Mouse (Mus musculus) thymus, postnatal 14 days (tissue): ENCODE results near the gene Tmem11.
A peak's percentile ranks its signal among the peaks of the same experiment; 100 is the strongest.
"Not testable (repeated sequence)": the region's sequence is repeated elsewhere in the genome, so short reads cannot be mapped to it uniquely, and the experiment has no call there.

ENCODE experiments used
- DNase-seq: peaks from one replicate; pipeline ENCODE4 v3.0.0; 2021

The Tmem11 gene

GRCm38 (mm10) chr11:60880559-60880958 is 1.5 kb upstream of the Tmem11 start:
- no peak for DNase-seq

DNA sequence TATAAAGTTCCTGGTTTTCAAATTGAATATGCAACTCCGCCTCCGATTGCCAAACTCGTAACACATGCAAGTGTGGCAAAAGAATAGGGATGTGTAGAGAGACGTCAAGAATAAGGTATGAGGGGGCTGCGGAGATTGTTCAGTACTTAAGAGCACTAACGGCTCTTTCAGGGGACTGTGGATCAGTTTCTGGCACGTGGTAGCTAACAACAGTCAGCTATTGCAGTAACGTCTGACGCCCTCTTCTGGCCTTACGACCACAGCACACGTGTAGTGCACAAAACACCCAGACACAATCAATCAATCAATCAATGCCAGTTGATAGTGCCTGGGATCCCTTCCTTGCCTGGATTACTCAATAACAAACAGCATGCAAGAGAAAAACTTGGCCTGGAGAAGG is 351 bp upstream of the Tmem11 start:
- DNase-seq = peak; percentile 60

- peak; percentile 59 for DNase-seq
Measured at GRCm38 (mm10) chr11:60878056-60878612, 938 bp downstream of the Tmem11 start.

GRCm38 (mm10) chr11:60873101-60873500 is 6.0 kb downstream of the Tmem11 start:
- peak; percentile 18 for DNase-seq

GRCm38 (mm10) chr11:60871409-60871808 is 7.7 kb downstream of the Tmem11 start:
- DNase-seq = no peak

- DNase-seq = not testable (repeated sequence)
Measured at GRCm38 (mm10) chr11:60869471-60869870, 9.6 kb downstream of the Tmem11 start.

GRCm38 (mm10) chr11:60867904-60868303 is 11.2 kb downstream of the Tmem11 start:
- no peak for DNase-seq

GRCm38 (mm10) chr11:60867456-60867855 is 11.6 kb downstream of the Tmem11 start:
- DNase-seq = no peak

GRCm38 (mm10) chr11:60866021-60866420 is 13.1 kb downstream of the Tmem11 start:
- no peak for DNase-seq

DNA sequence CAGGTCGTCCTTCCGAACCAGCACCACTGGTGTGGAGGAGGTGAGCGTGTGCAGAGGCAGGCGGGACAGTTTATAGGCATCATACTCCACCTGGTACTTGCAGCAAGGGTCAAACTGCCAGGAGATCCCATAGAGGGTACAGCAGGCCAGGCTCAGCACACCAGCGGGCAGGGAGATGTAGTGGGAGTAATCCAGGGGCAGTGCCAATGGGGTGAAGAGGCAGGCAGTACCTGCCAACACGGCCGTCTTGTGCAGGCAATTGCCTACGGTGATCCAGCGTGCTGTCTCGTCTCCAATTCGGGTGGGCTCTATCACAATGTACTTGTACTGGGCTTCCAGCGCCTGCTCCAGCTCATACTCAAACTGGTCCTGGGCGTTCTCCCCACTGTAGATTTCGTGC is 14.2 kb downstream of the Tmem11 start:
- DNase-seq = no peak

DNA sequence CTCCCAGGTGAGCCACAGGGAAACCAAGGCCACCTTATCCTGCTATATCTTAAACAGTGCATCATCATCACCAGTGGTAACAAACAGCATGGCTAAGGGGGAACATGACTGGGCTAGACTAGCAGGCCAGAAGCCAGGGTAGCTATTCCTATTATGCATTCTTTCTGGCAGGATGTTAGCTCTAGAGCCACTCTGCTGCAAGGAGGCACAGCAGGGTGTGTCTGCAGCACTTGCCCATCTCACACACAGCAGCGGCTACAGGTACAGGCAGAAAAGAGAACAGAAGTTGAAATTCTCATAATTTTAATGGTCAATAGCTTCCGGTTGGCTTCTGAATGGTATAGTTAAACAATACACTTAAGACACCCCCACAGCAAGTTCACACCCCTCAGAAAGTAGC is 14.9 kb downstream of the Tmem11 start:
- no peak for DNase-seq

GRCm38 (mm10) chr11:60863196-60863595 is 15.9 kb downstream of the Tmem11 start:
- no peak for DNase-seq

DNA sequence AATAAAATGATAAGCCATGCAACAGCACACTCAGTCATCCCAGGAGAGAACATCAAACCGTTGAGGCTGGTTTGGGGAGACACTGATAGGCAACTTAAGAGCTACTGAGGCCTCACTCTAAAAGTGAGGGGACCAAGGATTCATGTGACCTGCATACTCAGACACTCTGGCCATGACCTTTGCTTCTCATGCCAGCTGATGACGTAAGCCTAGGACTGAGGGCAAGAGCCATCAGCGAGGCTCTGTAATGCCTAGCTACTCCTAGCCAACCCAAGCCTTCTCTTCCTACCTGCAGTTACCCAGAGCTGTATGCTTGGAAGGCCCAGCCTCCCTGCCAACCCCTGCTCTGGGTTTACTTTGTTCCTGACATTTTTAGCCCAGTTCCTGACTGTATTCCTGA is 17.1 kb downstream of the Tmem11 start:
- DNase-seq = no peak

- no peak for DNase-seq
Measured at GRCm38 (mm10) chr11:60856587-60856986, 22.5 kb downstream of the Tmem11 start.

- no peak for DNase-seq
Measured at GRCm38 (mm10) chr11:60845415-60845814, 33.7 kb downstream of the Tmem11 start.

DNA sequence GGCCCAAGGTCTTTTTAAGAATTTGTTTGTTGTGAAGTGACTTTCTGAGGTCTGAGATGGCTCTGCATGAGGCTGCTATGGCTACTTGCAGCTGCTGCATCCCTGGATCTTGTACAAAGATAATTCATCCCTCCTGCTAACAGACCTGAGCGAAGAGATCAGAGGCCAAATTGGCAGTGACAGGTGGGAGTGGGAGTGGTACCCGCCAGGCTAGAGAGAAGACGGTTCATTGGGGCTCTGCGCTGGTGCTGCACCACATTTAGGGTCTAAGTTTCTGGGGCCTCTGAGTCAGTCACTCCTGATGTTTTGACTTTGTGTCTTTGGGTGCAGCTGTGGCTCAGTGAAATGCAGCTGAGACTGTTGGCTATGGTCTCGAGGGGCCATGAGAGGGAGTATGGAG is 35.7 kb downstream of the Tmem11 start:
- no peak for DNase-seq

DNA sequence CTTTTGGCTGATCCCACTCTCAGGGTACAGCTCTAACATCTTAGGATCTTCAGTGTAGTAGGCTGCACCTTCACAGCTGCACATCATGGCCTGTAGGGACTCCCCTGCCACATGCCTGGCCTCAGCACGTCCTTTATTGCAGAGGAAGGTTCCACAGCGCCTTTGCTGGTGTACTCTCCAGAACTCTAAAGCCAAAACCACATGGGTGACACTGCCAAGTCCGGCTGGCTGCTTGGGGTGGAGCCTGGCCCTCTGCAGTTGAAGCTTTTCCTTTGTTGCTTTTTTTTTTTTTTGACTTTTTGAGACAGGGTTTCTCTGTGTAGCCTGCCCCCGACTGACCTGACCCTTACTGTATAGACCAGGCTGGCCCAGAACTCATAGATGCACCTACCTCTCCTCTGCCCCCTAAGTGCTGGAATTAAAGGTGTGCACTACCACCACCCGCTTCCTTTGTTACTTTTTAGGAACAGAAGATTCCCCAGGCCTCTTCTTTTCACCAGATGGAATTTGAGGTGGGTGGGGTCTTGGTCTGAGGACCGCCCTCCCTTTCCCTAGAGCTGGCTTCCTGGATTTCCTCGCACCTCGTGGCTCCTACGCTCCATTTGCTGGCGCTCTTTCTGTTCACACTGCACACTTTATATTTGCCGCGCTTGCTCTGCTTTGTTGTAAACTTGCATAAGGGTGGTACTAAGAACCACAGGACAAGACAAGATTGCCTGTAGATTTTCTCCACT is 37.4 kb downstream of the Tmem11 start:
- no peak for DNase-seq

- no peak for DNase-seq
Measured at GRCm38 (mm10) chr11:60837644-60838406, 41.2 kb downstream of the Tmem11 start.

- DNase-seq = no peak
Measured at GRCm38 (mm10) chr11:60836897-60837296, 42.2 kb downstream of the Tmem11 start.

DNA sequence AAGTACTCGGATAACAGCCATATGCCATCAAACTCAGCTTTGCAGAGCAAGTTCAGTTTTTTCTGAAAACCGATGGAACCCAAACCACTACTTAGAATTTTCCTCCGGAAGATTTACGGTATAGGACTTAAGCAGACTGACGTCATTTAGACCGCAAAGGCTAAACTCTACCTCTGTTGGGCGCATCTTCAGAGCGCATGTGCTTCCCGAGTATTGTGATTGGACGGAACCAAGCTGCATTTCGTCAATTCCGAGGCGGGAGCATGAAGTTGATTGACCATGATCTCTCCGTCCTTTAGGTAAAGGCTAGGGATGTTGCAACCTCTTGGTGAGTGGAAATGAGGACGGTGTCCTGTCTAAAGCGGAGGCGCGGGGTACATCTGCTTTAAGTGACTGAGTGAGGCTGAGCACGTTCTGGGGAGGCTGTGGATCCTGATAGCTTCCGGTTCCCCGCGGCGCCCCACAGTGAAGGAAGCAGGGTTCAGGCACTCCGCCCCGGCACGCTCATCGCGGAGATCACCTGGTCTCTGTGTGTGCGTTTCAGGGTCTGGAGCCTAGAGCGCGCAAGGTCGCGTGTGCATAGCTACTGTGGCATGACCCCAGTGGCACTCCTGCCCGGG is 48.5 kb downstream of the Tmem11 start, which contains the start of gene Dhrs7b:
Gene Dhrs7b, plus strand, starts transcription at position 199 of the 620 bp plus-strand sequence.
- DNase-seq = peak; percentile 84

- no peak for DNase-seq
Measured at GRCm38 (mm10) chr11:60828903-60829302, 50.2 kb downstream of the Tmem11 start.

GRCm38 (mm10) chr11:60827241-60827945 is 51.7 kb downstream of the Tmem11 start:
- DNase-seq = no peak

DNA sequence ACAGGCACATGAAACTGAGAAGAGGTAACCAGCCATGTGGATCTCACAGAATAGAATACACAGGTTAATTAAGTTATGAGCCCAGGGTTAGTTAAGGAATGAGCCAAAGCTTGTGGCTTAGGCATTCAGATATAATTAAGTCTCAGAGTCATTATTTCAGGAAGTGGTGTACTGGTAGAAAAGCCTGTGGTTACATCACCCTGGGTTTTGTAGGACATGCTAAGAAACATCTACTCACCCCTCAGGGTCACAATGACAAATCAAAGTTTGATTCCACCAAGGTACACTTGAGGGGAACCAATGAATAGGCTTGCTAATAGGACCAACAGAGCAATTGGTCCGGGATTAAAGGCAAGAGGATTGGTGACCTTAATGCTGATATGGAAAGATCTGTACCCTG is 52.4 kb downstream of the Tmem11 start:
- no peak for DNase-seq
